Mouse (Mus musculus) bone marrow macrophage, adult 2 months (primary cell): Measurements from ENCODE around the gene Asprv1.

Source experiments
- CTCF ChIP-seq: IDR thresholded peaks from 2 replicates; pipeline ENCODE4 v1.5.1; 2012; ENCODE audit warnings: low read depth, mild to moderate bottlenecking, low read length, moderate library complexity
- POLR2A ChIP-seq: IDR thresholded peaks from 2 replicates; pipeline ENCODE4 v1.6.1; 2012; ENCODE audit warnings: mild to moderate bottlenecking, low read depth, low read length, borderline replicate concordance

DNA sequence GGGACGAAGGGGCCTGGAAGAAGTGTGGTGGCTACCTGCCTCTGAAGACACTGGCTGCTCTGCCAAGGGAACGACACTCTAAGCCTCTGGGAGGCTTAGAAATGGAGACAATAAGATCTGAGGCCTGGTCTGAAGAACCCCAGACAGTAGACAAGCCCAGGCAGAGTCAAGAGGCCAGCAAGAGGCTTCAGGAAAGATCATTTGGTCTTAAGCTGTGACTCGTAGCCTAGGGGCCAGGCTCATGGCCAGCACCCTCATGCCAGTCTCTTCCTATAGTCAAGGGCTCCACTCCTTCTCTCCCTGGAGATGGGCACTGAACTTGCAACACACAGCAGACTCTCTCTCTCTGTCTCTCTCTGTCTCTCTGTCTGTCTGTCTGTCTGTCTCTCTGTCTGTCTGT, 12.2 kb downstream of the Asprv1 start:
- TF ChIP-seq POLR2A (no peak), CTCF (no peak)
